Mouse (Mus musculus) lung, postnatal 14 days (tissue): ENCODE measurements around the gene Nat10.

Experiments
- DNase-seq: peaks from one replicate; pipeline ENCODE4 v3.0.0; 2021

Gene Nat10

DNA sequence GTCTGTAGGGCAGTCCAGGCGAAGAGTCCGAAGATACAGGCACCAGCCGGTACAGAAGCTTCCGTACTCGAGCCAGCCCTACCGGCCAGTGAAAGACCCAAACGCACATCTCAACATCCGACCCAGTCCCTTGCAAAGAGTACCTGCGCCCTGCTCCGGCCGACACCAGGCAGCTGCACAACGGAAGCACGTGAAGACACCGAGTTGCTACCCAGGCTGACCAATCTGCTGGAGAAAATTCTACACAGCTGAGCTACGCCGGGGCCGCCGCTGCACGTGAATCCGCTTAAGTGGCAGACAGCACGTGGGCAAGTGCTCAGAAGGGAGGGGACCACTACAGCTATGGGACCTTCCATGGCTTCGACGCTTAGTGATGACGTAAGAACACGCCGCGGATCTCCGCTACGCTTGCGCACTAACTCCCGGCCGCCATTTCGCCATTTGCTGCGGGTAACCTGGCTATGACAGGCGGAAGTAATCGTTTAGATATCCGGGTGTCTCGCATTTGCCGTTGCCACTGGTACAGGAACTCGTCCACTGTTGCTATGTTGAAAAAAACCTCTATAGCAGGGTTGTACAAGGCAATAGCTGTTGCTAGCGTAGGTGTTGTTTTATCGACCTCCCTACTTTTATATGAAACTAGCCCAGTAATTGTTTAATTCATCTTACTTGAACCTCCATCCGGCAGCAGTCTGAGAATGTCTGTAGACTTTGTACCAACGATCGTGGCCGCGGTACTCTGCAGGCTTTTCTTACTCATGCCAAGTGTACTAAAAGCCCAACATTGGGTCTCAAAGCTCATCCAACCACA lies at the start of gene Nat10:
TSS of gene Nat10 (minus strand) at position 365 of the 811 bp plus-strand sequence.
- peak; percentile 99 for DNase-seq

DNA sequence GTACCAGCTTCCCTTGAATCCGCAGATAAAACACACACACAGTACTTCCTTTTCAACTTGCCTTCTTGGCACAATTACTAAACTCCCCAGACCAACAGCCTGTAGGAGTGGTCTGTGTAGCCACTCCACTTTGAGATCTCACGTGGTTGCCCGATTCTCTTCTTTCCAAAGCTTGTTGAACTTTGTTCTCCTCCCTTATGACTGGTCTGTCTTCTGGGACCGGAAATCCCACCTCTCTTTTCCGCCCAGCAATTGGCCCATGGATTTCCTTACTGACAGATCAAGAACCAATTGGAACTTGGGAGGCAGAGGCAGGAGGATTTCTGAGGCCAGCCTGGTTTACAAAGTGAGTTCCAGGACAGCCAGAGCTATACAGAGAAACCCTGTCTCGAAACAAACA lies 49.3 kb upstream of the Nat10 start:
- no peak for DNase-seq

DNA sequence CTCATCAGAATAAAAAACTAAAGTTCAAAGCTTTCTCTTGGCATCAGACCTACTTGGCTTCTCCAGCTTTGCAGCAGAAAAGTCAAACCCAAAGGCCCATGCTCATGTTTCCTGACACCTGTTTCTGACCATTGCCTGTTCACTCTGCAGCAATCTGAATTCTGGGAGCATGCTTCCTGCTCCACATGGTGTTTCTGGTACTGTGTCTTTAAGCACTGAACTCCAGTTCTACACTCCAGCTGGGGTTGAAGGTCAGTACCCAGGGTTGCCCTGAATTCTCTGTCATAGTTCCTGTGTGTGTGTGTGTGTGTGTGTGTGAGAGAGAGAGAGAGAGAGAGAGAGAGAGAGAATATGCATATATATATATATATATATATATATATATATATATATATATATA lies 47.4 kb upstream of the Nat10 start:
- DNase-seq, result no peak

DNA sequence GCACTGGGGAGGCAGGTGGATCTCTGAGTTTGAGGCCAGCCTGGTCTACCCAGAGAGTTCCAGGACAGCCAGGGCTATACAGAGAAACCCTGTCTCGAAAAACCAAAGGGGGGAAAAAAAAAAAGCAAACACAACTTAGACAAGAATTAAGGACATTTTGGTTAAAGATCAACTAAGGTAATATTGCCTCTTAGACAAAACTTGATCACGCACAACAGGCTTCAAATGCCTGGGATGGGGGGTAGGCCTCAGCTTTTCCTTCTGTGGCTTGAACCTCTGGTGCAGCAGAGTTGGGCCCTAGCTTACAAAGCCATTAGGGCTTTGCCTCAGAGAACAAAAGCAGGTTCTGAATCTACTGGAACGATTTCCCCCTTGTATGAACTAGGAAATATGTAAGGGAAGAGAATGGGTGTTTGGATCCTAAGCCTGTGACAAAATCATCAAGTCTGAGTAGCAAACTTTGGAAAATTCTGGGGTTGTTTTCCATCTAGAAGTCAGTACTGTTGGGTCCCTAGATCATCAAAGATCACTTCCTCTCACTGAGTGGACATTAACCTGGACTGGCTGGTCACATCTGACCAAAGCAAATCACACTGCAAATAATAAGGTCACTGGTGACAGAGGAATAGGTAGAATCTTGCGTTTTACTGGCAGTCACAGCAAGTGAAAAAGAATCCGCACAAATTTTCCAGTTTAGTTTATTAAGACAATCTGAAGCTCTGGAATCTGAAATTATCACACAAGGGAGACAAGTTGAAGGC lies 42.9 kb upstream of the Nat10 start:
- DNase-seq, result no peak

DNA sequence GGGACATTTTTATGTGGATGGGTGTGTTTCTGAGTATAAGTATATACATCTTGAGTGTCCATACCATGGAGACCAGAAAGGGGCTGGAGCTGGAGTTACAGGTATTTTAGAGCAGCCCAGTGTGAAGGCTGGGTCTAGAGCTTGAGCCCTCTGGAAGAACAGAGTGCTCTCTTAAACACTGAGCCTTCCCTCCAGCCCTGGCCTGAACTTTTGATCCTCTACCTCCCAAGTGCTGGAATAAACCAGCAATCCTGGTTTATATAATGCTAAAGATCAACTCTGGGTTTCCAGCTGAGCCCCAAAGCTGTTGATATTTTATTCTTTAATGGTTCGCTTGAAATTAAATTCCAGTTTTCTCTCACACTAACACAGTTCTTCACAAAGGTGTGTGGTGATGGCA lies 41.4 kb upstream of the Nat10 start:
- DNase-seq, result no peak

DNA sequence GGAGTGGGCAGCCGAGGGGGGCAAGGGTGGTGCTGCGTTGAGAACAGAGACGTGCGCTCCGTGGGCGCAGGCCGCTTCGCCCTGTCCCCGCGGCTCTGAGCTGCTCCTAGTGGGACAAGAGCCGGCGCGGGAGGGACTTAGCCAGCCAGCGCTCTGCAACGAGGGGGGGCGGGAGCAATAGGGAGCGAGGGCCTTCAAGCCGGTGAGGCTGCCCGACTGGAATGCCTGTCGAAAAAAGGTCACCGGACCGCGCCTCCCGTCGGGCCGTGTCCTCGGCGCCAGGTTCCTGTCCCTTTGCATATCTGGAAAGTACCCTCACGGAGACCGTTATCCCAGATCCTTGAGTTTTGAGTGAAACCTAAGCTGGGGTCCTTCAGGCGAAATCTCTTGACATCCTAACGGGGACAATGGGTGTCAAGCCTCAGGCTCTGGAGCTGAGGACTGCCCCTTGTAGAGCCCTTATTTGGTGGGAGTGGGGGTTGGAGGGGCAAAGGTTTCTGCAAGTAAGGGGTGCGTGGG lies 36.5 kb upstream of the Nat10 start, which contains the start of gene Caprin1:
TSS of gene Caprin1 (minus strand) at position 159 of the 519 bp plus-strand sequence.
- peak; percentile 92 for DNase-seq

DNA sequence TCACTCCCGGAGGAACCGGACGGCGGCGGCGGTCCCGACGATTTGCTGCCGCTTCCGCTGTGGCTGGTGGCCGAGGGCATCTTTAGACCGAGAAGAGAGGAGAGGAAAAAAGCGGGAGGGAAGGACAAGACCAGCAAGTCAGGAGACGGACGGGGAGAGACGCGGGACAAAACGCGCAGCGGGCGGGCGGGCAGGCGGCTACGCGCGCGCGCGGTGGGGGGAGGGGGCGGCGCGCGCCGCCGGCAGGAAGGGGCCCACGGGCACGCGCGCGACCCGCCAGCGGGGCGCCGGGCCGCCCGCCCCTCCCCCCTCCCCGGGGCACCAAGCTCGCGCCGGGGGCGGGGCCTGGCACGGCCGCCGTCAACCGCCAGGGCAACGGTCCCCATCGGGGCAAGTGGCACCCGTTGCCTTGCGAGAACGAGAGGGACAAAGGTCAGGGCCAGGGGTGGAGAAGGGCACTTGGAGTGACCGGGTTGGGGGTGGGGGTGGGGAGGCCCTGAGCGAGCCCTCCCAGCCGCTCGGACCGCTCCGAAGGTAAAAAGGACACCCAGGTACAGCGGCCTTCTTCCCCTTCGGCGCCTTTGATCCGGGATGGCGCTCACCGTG lies 35.9 kb upstream of the Nat10 start:
- peak; percentile 78 for DNase-seq

DNA sequence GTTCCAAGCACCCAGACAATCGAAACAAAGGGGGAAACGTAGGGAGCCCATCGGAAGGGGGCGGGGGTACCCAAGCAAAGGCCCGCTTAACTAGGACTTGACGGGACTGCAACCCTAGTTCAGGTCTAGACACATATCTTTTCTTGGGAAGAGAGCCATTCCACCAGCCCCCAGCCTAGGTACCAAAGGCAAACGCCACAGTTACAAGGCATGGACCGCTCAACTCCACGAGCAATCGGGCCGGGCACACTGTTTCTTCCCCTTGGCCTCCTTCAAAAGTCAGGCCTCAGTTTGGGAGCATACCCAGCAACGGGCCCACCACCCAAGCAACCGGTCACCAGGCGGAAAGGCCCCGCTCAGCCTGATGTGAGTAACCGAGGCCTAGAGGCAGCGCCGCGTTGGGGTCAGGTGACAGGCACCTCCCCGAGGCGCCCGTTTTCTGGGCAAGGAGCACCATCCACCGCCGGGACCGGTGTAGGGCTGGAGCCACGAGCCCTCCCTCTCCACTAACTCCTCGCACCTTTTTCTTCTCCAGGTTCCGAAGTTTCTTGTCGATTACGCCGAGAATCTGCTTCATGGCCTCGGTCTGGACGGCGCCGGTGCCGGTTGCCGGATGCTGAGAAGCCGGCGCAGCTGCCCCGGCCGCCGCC lies 35.3 kb upstream of the Nat10 start:
- peak; percentile 55 for DNase-seq

DNA sequence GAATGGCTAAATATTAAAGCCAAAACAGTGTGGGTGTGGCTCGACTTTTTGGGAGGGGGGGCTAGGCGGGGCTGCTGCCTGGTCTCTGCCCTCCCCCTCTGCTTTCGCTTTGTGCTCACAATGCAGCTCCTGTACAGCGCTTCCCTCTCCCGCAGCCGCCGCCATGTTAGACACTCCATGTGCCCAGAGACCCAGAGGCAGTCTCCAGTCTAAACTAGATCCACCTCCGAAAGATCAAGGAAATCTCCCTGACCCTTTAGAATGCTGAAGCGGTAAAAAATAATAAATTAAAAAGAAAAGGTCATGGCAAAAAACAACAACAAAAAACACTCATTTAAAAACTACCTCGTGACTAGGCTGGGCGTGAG lies 34.8 kb upstream of the Nat10 start:
- DNase-seq, result peak; percentile 77

DNA sequence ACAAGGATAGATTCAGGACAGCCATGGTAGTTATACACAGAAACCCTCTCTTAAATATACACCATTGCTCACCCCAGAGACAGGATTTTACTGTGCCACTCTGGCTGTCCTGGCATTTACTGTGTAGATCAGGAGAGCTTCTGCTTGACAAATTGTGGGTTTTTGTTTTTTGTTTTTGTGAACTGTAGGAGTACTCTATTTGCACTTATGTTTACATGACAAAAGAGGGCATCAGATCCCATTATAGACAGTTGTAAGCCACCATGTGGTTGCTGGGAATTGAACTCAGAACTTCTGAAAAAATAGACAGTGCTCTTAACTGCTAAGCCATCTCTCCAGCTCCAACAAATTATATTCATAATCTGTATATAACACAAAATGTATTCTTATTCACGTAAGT lies 30.9 kb upstream of the Nat10 start:
- no peak for DNase-seq

DNA sequence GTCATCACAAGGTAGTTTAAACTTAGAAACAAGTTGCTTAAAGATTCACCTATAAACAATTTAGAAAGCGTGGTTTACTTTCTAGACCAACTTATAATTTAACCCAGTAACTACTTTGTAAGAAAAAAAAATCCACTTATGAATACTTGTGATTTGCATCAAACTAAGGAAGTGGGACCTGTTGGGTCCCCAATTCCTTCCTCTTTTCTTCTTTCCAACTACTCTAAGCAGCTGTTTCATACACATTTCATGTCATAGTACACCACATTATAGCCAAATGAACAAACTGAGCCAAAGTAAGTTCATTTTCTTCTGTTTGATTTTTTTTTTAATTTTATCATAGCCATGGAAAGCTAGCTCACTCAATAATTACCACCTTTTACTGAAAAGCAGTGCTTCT lies 24.7 kb upstream of the Nat10 start:
- DNase-seq, result no peak

DNA sequence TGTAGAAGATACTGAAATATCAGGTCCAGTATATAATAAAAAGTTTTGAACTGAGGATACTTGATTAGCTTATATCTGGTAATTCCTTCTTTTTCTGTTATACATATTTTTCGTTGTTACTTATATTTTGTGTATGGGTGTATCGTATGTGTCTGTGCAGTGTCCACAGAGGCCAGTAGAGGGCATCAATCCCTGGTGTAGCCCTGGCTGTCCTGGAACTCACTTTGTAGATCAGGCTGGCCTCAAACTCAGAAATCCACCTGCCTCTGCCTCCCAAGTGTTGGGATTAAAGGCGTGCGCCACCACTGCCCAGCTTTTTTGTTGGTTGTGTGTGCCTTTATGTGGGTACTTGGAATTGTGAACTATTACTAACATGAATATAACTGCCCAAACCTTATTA lies 23.6 kb upstream of the Nat10 start:
- peak; percentile 11 for DNase-seq

DNA sequence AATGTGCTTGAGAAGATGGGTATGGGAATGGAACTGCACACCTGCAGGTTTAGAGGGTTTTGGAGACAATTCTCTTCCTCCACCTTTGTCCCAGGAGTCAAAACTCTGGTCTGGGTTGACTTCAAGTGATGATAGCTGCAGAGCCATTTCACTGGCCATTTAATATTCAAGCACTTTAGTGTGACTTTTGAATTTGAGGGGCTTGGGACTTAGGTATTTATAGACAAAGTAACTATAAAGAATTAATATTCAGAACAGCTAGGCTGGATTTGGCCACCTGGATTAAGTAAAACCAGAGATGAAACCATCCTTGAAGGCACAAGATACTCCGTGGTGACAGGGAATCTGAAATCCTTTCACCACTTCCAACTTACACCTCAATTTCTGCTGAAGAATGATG lies 1.4 kb upstream of the Nat10 start:
- no peak for DNase-seq

DNA sequence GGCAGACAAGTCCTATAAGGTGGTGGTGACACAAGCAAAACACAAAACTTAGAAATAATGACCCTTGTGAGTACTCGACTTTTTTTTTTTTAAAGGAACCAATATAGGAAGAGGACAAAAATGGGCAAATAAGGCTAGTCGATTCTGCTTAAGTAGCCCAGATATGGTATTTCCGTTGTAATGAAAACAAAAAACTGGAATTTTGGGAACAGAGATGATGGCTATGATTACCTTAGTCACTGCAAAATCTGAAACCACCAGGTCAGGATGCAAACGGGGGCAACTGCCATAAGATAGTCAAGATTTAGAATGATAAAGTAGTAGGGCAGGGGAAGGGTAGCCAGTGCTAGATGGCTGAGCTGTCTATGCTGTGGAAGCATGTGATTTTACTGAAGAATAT lies 923 bp upstream of the Nat10 start:
- DNase-seq, result no peak

DNA sequence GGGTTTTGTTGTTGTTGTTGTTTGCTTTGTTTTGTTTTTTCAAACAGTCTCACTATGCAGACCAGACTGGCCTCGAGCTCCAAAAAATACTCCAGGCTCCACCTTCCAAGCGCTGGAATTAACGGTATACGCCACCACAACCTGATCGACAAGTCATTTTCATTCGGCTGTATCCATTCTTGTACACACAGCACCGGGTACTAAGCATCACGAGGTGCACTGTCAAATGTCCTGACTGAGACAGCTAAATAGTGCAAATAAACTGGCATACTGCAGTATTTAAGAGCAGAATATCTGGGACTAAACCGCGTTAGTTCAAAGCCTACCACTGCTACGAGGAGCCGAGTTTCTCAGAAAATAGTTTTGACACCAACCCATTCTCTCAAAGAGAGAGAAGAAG lies 649 bp downstream of the Nat10 start:
- DNase-seq, result no peak

DNA sequence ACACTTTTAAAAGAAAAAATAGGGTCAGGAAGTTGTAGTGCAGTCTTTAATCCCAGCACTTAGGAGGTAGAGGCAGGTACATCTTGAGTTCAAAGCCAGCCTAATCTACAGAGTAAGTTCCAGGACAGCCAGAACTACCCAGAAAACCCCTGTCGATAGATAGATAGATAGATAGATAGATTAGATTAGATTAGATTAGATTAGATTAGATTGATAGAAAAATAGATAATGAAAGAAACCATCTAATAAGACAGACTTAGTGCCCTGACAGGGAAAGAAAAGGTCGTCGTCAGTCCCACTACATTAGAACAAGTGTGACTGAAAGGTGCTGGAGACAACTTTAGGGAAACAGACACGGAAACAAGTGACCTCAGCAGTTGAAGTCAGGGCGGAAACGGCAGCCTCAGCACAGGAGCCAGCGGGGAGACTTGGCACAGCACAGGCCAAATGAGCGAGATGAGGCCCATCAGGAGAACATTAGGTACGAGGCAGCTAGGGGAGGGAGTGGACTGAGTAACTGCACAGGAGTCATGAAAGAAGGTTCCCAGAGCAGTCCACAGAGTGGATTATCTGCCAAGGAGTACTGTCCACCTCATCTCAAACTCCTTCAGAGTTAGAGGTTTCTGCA lies 5.5 kb downstream of the Nat10 start:
- DNase-seq, result no peak

DNA sequence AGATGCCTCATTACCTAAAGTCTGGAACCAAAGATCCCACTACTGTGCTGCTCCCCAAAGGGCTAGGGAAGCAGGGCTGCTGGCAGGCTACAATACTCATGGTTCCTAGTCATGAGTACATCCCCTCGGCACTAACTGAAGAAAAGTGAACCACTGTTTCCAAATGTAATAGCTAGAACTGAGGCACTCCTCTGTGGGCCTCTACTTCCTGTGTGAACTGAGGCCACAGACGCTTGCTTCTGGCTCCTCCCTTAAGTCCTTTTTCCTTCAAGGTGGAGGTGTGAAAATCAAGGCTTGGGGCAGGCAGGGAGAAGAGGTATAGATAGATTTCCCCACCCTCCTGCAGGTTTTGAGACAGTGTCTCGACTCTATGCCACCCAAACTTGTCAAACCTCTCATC lies 6.5 kb downstream of the Nat10 start:
- no peak for DNase-seq

DNA sequence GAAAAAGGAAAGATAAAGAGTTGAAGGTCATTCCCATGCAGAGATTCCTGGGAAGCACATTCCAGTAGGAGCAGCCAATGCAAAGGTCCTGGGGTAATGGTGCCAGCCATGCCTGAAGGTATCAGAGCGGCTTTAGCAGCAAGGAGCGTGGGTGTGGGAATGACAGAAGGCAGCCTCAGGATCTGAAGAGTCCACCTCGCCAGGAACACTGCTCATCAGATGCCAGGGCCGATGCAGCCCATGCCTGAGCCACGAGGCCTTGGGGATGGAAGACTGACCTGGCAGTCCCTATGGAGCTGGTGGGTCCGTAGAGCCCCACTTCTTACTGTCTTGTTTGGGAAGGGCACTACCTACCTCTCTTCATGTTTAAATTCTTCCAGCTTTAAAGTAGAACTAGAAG lies 9.3 kb downstream of the Nat10 start:
- DNase-seq, result no peak

DNA sequence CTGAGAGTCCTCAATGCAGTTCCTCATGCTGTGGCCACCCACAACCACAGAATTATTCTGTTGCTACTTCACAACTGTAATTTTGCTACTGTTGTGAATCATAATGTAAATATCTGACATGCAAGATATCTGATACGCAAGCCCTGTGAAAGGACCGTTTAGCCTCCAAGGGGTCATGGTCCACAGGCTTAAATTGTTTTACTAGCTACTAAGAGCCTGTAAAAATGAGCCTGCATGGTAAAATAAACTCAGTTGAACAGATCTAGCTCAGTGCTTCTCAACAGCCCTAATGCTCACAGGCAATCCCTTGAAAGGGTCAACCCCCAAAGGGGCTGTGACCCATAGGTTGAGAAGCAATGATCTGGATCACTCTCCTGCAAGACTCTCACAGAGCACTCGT lies 12.0 kb downstream of the Nat10 start:
- no peak for DNase-seq

DNA sequence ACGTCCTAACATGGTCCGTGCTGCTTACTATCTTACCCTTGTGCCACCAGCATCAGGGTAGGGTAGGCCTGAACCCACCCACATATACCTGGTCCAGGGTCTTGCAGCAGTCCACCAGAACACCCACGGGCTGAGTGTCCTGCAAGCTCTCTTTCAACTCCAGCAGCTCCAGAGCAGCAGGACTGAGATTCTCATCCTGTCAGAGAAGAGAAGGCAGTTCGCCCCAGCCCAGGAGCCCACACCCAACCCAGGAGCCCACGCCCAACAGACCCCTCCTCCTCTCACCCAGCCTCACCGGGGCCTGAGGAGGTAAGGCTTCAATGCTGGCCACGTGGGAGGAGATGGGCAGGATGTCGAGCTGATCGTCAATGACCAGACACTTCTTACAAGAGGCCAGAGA lies 13.2 kb downstream of the Nat10 start:
- no peak for DNase-seq

DNA sequence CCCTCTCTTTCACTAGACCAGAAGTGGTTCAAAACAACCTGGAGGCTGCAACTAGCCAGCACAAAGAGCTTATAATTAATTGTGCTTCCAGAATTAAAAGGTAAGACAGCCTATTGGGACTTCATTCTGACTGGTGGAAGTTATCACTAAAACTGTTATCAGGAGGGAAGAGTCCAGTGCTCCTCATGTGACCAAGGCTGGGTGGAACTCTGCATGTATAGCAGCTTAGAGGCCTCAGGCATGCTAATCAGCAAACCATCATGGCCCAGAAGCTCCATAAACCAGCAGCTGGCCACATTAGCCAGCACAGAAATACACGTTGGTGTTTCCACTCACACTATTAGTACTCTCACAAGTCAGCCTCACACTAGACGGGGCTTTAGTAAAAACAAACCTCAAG lies 14.3 kb downstream of the Nat10 start:
- DNase-seq, result no peak

DNA sequence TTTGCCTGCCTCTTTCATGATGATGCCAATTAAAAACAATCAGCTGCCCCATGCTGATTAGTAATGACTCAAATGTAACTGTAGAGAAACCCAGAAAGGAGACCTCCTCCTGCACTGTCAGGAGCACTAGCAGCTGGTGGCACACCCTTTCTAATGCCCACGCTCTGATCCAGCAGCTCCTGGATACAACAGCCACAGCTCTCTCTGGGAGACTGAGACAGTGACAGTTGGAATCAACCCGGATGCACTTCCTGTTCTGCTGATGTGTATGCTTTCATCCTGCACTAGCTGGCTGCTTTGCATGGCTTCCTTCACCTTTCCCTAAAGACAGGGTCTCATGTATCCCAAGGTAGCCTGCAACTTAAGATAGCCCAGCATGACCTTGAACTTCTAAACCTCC lies 15.0 kb downstream of the Nat10 start:
- DNase-seq, result no peak

DNA sequence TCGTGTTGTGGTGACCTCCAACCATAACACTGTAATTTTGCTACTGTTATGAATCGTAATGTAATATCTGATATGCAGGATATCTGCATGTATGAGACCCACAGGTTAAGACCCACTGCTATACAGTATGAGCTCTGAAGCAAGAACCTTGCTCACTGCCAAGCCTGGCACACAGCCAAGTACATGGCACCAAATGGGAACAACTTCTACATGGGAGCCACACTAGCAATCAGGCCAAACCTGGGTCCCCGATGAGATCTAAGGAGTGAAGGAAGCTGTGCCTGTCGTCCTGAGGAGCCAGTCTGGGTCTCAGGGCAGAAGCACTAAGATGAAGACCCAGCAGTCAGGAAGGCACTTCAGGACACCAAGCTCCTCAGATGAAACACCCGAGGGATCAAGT lies 15.6 kb downstream of the Nat10 start:
- no peak for DNase-seq
